Mouse (Mus musculus) kidney, postnatal 36 days (tissue): ENCODE data around the gene Mpc2.
A peak's percentile ranks its signal among the peaks of the same experiment; 100 is the strongest.

ENCODE experiments used
- DNase-seq, 2 experiments: peaks; one replicate each; pipeline ENCODE4 v3.0.0; 2021 to 2022; ENCODE audit warnings: mixed read lengths in 2 of 2

Mpc2 gene

GRCm38 (mm10) chr1:165506303-165506702 is 45.9 kb downstream of the Mpc2 start:
- DNase-seq = no peak

GRCm38 (mm10) chr1:165510161-165510560 is 49.7 kb downstream of the Mpc2 start:
- DNase-seq = peak in 1 of 2 experiments; percentile 37

GRCm38 (mm10) chr1:165520716-165521115 is 60.3 kb downstream of the Mpc2 start:
- no peak for DNase-seq
